Mouse (Mus musculus): ENCODE measurements around the gene Btbd11.

Gene Btbd11

GRCm38 (mm10) chr10:85420851-85421628 is 34.4 kb downstream of the Btbd11 start:
- DNase-seq (ENCODE audit: low spot score in 2 of 2), result no peak

- no peak for DNase-seq (ENCODE audit: low spot score in 2 of 2)
Observed at GRCm38 (mm10) chr10:85421629-85422012, 35.0 kb downstream of the Btbd11 start.

GRCm38 (mm10) chr10:85425756-85426155 is 39.1 kb downstream of the Btbd11 start:
- no peak for DNase-seq (ENCODE audit: low spot score in 2 of 2)

- no peak for DNase-seq (ENCODE audit: low spot score in 2 of 2)
Observed at GRCm38 (mm10) chr10:85437217-85437616, 50.6 kb downstream of the Btbd11 start.

GRCm38 (mm10) chr10:85443371-85443770 is 56.8 kb downstream of the Btbd11 start:
- no peak for DNase-seq (ENCODE audit: low spot score in 2 of 2)

GRCm38 (mm10) chr10:85445891-85446290 is 59.3 kb downstream of the Btbd11 start:
- no peak for DNase-seq (ENCODE audit: low spot score in 2 of 2)

- no peak for DNase-seq (ENCODE audit: low spot score in 2 of 2)
Observed at GRCm38 (mm10) chr10:85446700-85447099, 60.1 kb downstream of the Btbd11 start.

- no peak for DNase-seq (ENCODE audit: low spot score in 2 of 2)
Observed at GRCm38 (mm10) chr10:85447869-85448268, 61.3 kb downstream of the Btbd11 start.

GRCm38 (mm10) chr10:85451629-85452368 is 65.2 kb downstream of the Btbd11 start:
- DNase-seq (ENCODE audit: low spot score in 2 of 2), result no peak

- no peak for DNase-seq (ENCODE audit: low spot score in 2 of 2)
Observed at GRCm38 (mm10) chr10:85453221-85453775, 66.7 kb downstream of the Btbd11 start.

- no peak for DNase-seq (ENCODE audit: low spot score in 2 of 2)
Observed at GRCm38 (mm10) chr10:85455985-85456384, 69.4 kb downstream of the Btbd11 start.

GRCm38 (mm10) chr10:85458744-85459344 is 72.2 kb downstream of the Btbd11 start:
- DNase-seq (ENCODE audit: low spot score in 2 of 2), result no peak

GRCm38 (mm10) chr10:85460736-85461135 is 74.1 kb downstream of the Btbd11 start:
- DNase-seq (ENCODE audit: low spot score in 2 of 2), result no peak

- DNase-seq (ENCODE audit: low spot score in 2 of 2), result no peak
Observed at GRCm38 (mm10) chr10:85464152-85464551, 77.5 kb downstream of the Btbd11 start.

GRCm38 (mm10) chr10:85465516-85466408 is 79.1 kb downstream of the Btbd11 start:
- no peak for DNase-seq (ENCODE audit: low spot score in 2 of 2)

GRCm38 (mm10) chr10:85466409-85466761 is 79.8 kb downstream of the Btbd11 start:
- DNase-seq (ENCODE audit: low spot score in 2 of 2), result no peak

GRCm38 (mm10) chr10:85467393-85467792 is 80.8 kb downstream of the Btbd11 start:
- DNase-seq (ENCODE audit: low spot score in 2 of 2), result no peak

- DNase-seq (ENCODE audit: low spot score in 2 of 2), result no peak
Observed at GRCm38 (mm10) chr10:85468527-85468926, 81.9 kb downstream of the Btbd11 start.

- DNase-seq (ENCODE audit: low spot score in 2 of 2), result no peak
Observed at GRCm38 (mm10) chr10:85469341-85469740, 82.7 kb downstream of the Btbd11 start.

- no peak for DNase-seq (ENCODE audit: low spot score in 2 of 2)
Observed at GRCm38 (mm10) chr10:85473265-85473664, 86.7 kb downstream of the Btbd11 start.

GRCm38 (mm10) chr10:85473871-85474270 is 87.3 kb downstream of the Btbd11 start:
- no peak for DNase-seq (ENCODE audit: low spot score in 2 of 2)

Data from frontal cortex, postnatal 25 days (tissue).